Mouse (Mus musculus) kidney, postnatal 4 days (tissue): ENCODE results near the gene Ank2.
A peak's percentile ranks its signal among the peaks of the same experiment; 100 is the strongest.
"Not testable (repeated sequence)": the region's sequence is repeated elsewhere in the genome, so short reads cannot be mapped to it uniquely, and the experiment has no call there.

ENCODE experiments used
- DNase-seq, 2 experiments: peaks; one replicate each; pipeline ENCODE4 v3.0.0; 2021; ENCODE audit warnings: mixed read lengths in 2 of 2

The Ank2 gene

DNA sequence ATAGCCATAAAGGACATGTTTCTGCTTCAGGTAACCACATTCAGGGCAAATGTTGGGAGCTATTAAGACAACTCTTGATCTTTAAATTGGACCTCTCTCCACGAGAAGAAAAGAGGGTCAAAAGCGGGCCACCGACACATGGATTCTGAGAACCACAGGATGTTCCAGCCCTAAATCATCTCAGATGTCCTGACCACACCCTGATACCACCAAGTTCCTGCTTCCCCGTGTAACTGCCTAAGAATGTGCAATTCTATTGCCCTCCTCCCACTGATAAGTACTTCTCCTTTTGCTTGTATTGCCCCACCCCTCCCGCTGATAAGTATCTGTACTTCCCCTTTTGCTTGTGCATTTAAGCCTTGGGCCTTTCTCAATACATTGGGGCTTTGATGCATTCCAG, 18.8 kb downstream of the Ank2 start:
- not testable (repeated sequence) for DNase-seq

DNA sequence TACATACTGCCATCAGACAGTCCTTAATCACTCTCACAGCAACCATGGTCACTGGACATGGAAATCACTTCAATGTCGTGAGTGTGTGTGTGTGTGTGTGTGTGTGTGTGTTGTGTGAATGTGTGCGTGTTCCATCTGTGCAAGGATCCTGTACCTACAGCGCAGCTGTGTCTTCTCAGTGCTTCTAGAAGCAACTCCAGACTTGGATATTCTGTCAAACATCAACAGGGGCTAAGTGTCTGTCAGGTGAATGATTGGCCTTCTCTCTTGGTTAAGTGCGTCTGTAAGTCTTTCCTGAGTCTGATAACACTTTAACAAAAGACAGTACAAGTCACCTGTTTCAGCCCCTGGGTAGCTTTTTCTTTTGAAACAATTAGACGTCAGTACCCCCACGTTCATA, 25.0 kb downstream of the Ank2 start:
- peak in 1 of 2 experiments; percentile 3 for DNase-seq

DNA sequence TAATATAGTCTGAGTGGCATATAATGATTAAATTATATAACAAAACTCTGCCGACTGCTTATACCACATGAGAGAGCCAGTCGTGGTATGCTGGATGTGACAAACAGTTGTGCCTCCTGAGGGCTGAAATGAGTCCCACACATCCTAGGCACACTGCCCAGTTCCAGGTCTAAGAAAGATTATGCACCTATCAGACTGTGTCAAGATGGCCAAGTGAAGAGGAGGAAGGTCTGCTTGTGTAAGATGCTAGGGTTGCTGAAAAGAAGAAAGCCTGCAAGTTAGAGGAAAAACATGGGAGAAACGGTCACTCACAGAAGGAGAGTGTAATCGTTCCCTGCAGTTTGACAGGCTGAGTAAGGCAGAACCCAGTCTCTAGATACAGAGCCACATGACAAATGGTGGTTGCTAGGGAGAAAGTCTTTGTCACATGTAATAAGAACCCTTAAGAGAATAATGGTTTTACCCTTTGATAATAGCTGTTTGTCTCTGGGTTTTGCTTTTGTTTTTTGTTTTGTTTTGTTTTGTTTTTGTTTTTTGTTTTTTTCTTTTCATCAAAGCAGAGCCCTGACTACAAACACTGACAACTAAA, 29.9 kb downstream of the Ank2 start:
- DNase-seq = no peak

DNA sequence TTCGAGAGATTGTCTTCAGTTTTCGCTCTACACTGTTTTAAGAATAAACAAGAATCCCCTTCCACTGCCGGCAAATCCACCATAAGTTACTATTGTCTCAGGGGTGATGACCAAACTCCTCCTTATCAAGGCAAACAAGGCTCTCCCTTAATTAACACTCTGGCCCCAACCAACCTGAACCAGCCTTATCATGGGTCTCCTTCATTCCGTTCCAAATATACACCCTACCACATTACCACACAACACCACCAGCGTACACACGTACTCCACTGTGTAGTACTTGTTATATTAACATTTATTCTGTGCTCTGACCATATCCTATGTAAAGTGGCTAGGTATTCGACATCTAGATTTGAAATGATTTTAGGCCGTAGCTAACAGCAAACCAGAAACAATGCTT, 30.6 kb downstream of the Ank2 start:
- DNase-seq = no peak

DNA sequence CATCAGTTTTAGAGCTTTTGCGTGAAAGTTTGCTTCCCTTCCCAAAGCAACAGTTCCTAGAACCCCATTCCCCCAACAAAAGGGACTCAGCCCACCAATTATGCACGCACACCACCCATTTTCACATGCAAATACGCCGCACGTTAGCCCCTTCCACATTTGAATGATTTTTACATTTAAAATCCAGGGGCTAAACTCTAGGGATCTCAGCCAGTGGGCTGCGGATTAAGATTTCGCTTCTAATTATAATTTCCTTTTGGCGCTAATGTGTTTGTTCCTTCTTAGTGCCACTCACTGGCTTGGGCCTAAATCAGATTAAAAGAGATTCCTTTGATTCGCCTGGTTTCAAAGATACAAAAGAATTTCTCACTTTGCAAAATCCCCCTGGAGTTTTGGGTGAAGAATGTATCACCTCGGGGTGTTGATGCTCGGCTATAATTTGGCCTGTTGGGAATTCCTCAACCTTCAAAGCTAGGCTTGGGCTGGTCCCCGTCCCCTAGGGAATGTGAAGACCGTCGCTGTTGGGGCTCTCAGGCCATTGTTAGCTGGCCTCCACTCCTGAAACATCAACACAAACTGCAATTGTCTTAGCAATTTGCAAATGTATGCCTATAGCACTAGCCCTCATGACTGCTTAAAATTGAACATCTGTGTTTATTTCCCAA, 35.2 kb downstream of the Ank2 start:
- DNase-seq = no peak

DNA sequence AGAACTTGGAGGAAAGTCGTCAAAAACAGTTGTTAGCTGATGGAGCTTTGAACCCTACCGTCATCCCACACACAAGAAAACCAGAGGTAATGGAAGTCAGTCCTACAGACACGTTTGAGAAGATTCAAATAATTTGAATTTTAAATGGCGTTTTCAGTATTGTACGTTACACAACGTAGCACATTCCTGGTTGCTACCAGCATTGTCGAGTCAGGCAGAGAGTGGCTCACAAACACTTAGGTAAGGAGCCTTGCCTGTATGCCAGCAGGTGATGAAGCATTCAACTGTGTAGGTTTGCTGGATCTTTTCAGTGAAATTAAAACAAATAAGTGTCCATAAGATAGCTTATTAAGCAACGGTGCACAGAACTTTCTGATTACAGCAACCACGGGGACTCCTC, 36.0 kb downstream of the Ank2 start:
- DNase-seq = no peak

DNA sequence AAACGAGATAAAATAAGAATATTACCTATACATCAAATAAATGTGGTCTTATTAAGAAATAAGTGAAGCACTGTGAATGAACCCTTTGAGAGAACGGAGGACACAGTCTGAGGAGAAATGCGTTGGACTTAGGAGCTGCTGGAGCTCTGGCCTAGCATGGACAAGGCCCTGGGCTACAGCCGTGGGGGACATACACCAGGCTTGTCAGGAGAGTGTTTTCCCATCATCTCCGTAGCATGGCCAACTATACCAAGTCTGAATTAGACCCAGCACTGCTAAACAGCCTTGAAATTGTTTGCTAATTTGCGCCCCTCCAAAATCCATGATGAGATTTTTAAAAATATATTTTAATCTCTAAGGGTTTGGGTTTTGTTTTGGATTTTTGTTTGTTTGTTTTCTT, 36.7 kb downstream of the Ank2 start:
- DNase-seq = no peak

DNA sequence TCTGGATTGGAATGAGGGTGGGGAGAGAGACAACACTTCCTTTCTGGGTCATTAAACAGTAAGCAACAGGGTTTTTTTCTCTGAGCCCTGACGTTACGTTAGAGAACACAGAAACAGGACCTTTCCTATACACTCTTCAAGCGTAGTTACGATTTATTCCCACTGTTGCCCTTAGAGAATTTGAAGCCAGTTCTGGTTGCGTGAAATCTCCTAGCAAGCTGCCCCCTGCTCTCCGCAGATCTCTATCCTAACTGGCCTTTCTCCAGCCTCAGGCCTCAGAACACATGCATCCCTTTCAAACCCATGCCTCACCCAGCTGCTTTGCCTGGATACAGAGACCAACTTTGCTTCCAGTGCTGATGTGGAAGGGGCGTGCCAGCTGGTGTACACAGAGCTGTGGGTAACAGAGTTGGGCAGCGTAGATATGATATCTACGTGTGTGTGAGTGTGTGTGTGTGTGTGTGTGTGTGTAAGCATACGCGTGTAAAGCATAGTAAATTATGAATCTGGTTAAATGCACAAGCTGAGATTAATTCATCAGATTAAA, 38.2 kb downstream of the Ank2 start:
- DNase-seq = no peak

DNA sequence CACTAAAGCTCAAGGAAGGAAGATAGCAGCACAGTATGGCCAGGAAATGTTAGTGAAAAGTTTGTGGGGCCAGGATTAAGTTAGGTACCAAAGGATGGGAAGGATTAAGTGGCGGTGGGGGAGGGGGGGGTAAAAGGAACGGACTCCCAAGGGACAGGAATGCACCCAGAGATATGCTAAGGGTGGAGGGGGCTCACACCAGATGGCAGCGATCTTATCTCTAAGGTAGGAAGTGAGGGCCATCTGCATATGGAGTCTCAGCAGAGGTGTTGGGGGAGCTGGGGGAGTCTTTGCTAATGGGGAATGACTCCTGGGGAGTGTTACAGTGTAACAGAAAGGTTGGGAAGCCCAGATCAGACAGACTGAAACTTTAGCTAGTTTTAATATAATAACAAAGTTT, 39.3 kb downstream of the Ank2 start:
- DNase-seq = no peak

DNA sequence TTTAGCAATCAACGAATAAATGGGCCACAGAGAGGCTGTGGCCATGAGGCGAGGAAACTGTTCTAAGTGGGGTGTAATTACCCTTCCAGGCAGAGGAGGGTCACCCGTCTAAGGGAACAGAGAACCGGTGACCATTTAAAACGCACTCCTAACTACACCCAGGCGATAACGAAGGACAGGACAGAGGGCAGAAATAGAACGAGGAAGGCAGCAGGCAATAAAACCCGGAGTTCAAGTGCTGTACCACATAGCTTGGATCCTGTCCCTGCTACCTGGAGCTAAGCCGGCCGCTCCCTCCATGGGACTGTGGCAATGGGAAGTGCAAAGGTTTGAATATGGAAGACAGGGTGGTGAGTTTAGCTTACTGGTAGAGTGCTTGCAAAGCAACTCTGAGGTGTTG, 40.2 kb downstream of the Ank2 start:
- DNase-seq = no peak

DNA sequence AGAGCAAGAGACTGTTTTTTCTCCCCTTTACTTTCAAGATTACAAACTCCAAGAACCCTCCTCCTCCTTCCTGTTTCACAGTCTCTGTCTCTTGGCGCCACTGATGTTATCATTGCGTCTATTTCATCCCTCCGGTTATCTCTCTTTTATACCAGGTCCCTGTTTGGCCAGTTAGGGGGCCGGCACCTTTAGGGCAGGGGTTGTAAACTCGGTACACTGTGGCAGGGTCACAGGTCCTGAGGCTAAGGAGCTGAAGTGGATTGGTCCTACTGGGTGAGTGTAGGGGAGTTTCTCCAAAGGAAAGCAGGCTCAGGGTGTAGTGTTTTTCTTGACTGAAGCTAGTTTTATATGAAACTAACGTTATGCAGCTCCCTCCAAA, 40.7 kb downstream of the Ank2 start:
- DNase-seq = no peak

DNA sequence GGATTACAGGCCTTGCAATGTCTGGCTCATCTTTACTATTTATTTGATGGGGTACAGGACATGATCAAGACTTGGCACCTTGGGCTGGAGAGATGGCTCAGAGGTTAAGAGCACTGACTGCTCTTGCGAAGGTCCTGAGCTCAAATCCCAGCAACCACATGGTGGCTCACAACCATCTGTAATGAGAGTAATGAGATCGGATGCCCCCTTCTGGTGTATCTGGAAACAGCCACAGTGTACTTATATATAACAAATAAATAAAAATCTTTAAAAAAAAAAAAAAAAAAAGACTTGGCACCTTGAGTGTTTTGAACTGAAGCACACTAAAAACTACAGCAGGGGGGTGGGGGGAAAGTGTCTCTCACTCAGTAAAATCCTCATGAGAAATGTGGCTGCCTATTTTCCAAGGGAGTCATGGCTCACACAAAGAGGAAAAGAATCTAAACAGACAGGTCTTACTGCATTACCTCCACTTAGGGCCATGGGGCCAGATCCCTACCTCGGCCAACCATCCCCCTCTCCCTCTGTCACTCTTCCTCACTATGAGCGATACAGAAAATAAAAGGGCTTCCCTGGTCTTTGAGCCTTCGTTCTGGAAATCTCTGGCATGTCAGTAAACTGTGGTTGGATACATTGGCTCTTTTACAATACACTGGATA, 41.3 kb downstream of the Ank2 start:
- peak in 1 of 2 experiments; percentile 4 for DNase-seq

DNA sequence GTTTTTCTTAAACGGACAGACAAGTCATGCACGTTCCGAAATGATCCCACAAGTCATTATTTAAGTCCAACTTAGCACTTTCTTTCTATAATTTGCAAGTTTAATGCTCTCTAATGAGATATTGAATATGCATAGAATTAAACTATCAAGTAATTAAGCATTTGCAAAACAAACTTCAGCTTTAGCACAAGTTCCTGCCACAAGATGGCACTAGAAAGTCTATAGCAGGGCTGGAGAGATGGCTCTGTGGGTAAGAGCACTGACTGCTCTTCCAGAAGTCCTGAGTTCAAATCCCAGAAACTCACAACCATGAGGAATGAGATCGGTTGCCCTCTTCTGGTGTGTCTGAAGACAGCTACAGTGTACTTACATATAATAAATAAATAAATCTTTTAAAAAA, 45.4 kb downstream of the Ank2 start:
- DNase-seq = peak in 1 of 2 experiments; percentile 16

DNA sequence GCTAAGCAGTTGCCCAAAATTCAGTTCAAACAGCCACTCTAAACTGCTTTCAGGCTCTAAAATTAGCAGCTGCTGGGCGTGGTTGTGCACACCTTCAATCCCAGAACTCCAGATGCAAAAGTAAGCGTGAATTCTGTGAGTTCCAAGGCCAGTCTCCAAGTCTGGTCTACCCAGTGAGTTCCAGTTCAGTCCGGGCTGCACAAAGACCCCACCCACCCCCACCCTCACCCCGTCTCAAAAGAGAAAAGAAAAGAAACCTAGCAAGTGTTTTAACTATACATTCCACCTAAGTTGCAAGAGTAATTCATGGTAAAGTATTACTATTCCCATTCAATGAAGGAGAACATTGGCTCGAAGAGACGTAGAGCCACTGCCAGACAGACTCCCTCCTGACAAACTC, 45.9 kb downstream of the Ank2 start:
- no peak for DNase-seq

DNA sequence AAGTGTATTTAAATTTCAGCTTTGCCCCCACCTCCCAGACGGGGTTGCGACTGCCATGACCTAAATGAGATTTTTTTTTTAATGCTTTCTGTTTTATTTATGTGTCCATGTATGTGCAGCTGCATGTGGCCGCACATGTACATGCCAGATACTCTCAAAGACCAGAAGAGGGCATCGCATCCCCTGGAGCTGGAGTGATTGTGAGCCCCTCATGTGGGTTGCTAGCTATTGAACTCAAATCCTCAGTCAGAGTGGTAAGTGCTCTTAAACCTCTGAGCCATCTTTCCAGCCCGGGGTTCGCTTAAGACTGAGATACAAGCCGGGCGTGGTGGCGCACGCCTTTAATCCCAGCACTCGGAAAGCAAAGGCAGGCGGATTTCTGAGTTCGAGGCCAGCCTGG, 46.9 kb downstream of the Ank2 start:
- peak in 1 of 2 experiments; percentile 6 for DNase-seq

DNA sequence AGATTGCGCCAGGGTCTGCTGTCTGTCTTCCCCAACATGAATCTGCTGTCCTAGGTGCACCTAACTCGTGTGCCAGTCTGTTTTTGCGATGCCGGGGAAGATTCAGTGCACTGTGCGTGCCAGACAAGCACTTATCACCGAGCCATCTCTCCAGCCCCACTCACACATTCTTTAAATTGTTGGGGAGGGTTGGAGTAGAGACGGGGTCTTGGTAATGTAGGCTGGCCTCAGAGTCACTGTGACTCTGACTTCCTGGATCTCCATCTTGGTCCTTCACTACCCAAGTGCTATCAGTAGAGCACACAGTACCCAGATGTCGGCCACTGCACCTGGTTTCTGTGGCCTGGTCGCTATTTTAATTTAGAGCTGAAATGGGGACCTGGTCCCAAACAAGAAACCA, 47.4 kb downstream of the Ank2 start:
- DNase-seq = no peak

DNA sequence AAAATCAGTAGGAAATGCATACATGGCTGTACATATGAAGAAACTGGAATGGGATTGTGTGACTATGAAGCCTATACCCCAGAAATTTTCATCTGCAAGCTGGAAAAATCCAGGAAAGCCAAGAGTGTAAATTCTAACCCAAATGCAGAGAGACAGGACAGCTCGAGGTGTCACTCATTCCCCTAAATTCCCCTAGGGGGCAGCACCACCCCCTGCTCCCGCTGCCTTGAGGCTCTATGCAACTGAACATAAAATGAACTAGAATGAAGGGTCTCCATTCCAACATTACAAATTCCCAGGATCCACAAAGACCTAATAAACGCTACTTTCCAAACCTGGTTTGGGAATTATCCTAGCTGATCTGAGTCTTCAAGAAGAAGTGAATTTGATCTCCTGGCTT, 48.1 kb downstream of the Ank2 start:
- peak; percentile 50 to 60 for DNase-seq

DNA sequence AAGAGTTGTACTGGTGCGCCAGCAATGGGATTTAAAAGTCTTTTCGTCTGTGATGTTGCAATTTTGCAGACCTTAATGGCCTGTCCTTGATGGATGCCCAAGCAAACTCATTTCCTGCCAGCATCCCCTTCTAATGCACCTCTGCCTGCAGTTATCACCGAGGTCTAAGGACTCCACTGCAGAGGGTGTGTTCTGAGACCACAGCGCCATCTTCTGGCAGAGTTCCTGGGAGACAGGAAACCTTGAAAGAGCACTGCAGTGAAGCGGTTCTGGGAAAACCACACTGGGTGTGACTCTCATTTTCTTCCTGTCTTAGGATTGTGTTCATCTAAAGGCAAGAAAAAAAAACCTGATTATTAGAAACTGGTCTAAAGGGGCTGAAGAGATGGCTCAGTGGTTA, 53.0 kb downstream of the Ank2 start:
- peak; percentile 74 to 75 for DNase-seq

DNA sequence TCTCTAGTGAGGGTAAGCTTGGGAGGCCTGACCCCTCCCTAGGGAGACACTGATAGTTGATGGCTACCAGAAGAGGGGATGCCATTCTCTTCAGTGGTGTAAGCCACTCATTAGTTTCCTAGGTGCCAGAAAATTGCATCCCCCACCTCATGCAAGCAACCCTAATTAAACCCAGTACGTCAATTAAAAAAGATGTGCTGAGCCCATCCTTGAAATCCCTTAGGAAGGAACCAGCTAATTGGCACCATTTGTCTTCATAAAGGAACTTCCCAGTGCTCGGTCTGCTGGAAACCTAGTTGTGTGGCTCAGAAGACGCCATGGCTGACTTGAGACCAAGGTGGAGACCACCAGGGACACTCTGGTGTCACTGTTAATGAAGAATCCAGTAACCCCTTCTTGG, 65.9 kb downstream of the Ank2 start:
- DNase-seq = no peak

DNA sequence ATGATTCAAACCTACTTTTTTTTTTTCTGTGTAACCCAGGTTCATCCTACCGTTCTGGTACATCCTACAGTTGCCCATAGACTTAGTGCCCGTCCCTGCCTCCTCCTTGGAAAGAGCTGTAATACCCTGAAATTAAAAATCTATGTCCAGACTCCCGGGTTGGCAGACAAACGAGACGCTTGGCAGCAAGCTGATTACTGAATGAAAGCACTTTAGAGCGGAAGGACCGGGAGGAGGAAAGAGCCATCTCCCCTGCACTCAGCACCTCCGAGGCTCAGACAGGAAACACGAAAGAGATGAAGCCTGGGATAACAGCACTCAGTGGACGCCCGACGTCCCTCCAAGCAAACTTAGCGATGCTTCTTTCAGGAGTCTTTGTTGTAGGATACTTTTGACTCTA, 69.3 kb downstream of the Ank2 start:
- no peak for DNase-seq

DNA sequence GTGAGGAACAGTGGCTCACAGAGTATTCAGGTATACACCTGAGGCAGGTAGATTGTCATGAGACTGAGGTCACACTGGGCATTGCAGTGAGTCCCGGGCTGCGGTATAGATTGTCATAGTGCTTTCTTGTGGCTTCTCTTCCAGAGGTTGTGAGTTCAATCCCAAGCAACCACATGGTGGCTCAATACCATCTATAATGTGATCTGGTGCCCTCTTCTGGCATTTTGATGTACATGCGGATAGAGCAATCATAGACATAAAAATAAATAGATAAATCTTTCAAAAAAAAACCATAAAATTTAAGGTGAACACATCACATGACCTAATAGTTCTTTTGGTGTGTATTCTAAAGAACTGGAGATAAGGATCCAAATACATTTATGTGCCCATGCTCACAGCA, 70.6 kb downstream of the Ank2 start:
- DNase-seq = no peak

DNA sequence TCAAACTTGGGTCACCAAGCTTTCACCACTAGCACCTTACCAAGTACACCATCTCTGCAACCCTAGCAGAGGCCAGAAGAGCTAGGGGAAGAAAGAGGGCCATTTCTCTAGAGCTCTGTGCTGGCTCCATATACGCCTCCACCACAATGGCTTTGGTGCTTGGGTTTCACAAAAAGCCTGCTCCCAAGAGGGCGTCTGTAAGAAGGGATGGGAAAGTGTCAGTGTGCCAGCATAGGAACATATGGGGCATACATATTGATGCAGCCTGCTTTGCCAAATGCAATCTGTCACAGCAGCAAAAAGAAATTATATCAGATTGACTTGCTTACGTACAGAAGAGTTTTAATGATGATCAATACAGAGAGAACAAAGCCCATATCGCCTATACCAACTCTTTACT, 82.2 kb downstream of the Ank2 start:
- no peak for DNase-seq

DNA sequence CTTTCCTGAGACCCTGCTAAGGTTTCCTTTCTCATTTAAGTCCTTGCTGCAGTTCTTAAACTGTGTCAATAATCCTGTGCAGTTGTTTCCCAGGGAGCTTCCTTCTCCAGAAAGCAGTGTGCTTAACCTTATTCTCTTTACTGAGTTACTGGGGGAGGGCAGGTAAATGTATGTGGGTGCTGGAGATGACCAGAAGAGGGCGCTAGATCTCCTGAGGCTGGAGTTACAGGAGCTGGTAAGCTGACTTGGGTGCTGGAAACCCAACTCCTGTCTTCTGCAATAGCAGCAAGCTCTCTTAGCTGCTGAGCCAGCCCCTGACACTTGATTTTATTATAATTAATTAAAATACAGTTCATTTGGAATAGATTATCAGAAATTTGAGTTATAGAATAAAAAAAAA, 84.7 kb downstream of the Ank2 start:
- DNase-seq = no peak
